ENCODE assay signal across 9 mouse cellular contexts in genomic region chr1:165119760-165120159, GRCm38 (mm10). TPM values are rescaled to one million over a fixed set of nuclear protein-coding genes. Genes with fewer than 3 reads are reported as not detected.
DNase-seq lines count a peak whose midpoint lies in the region; ATAC-seq and TF ChIP-seq lines count a peak whose summit lies in the region.
"Had no signal": no experiment of that assay in that cellular context is flagged by ENCODE, and none has a peak within 500 bp of the region (broad histone marks: within the 10 kb centered on the region; RNA-seq: fewer than 3 reads in every experiment).

No protein-coding gene starts in this region.

- peak; percentile 9; the same call in 1 of the 2 replicates for ATAC-seq in intestine, embryonic 16.5 days
- ATAC-seq in stomach, postnatal 0 days (ENCODE audit: low FRiP score, low TSS enrichment): no peak
- ATAC-seq in megakaryocyte progenitor cell, adult 5-6 weeks (replicated peaks; ENCODE audit: poor library complexity): no peak
- ATAC-seq in megakaryocyte, adult 5-6 weeks (ENCODE audit: poor library complexity, severe bottlenecking): no peak

- no peaks in the 10 kb centered on the region for H3K36me3 ChIP-seq in intestine, embryonic 16.5 days (ENCODE audit: control insufficient read depth, insufficient read depth, low read length)
- H3K36me3 ChIP-seq in stomach, postnatal 0 days (ENCODE audit: control insufficient read depth, insufficient read depth, low read length): no peaks in the 10 kb centered on the region
- H3K36me3 ChIP-seq: liver, embryonic 15.5 days had no signal

- no peak for TF ChIP-seq EP300 in stomach, postnatal 0 days (optimal IDR thresholded peaks at IDR 0.05)

- no peaks in the 10 kb centered on the region for H3K9me3 ChIP-seq in intestine, embryonic 16.5 days (ENCODE audit: control insufficient read depth, low read length)
- H3K9me3 ChIP-seq in stomach, postnatal 0 days (ENCODE audit: control insufficient read depth, low read length): no peaks in the 10 kb centered on the region
- H3K9me3 ChIP-seq: liver, embryonic 15.5 days had no signal

- TF ChIP-seq CTCF in gastrocnemius, adult 2 months (IDR thresholded peaks at IDR 0.05): no peak
- TF ChIP-seq CTCF in stomach, postnatal 0 days (IDR thresholded peaks at IDR 0.05; ENCODE audit: low read depth): no peak; the same call in 1 of the 2 replicates

- intact Hi-C loops in gastrocnemius, adult 2 months (cut with DNase I): loop anchor here (2.0 to 5.0 kb wide), 3 partner anchors 217 to 803 kb away; no protein-coding TSS in a partner anchor
- intact Hi-C loops in gastrocnemius, postnatal 14 days (cut with DNase I; ENCODE audit: low total_unique reads): loop anchor here (5.0 to 10.0 kb wide), 3 partner anchors 215 to 802 kb away; no protein-coding TSS in a partner anchor

- WGBS in intestine, embryonic 16.5 days: 28% methylated on average over 9 of the region's 9 CpGs
- WGBS in stomach, postnatal 0 days: 23% methylated on average over 9 of the region's 9 CpGs

- peak overlapping the region; percentile 54 for H3K27ac ChIP-seq in gastrocnemius, adult 2 months
- H3K27ac ChIP-seq in intestine, embryonic 16.5 days (ENCODE audit: low read length): no peak overlapping the region
- H3K27ac ChIP-seq in stomach, postnatal 0 days (replicated peaks): no peak overlapping the region
- H3K27ac ChIP-seq: liver, embryonic 15.5 days had no signal

- no peaks in the 10 kb centered on the region; the same call in 1 of the 2 replicates for H3K27me3 ChIP-seq in intestine, embryonic 16.5 days (replicated peaks; ENCODE audit: control insufficient read depth, insufficient read depth, low read length)
- H3K27me3 ChIP-seq in stomach, postnatal 0 days (ENCODE audit: control insufficient read depth, insufficient read depth, low read length): no peaks in the 10 kb centered on the region

- peak overlapping the region; percentile 58 for H3K4me3 ChIP-seq in gastrocnemius, adult 2 months
- no peak overlapping the region for H3K4me3 ChIP-seq in intestine, embryonic 16.5 days (ENCODE audit: low read length)
- no peak overlapping the region for H3K4me3 ChIP-seq in stomach, postnatal 0 days (ENCODE audit: low read depth, low read length)
- H3K4me3 ChIP-seq: liver, embryonic 15.5 days had no signal

- H3K9ac ChIP-seq in intestine, embryonic 16.5 days (ENCODE audit: low read depth, low read length): 0 out of 2 replicates have a peak overlapping the region, but pooled peaks have one; percentile 43
- H3K9ac ChIP-seq in stomach, postnatal 0 days (ENCODE audit: low read length): no peak overlapping the region
- H3K9ac ChIP-seq: liver, embryonic 15.5 days had no signal

- no peak for DNase-seq in gastrocnemius, adult 2 months
- DNase-seq in gastrocnemius, postnatal 14 days: no peak
- peak; percentile 34 to 38 for DNase-seq in right cerebral cortex, adult 2 months (ENCODE audit: low spot score in 2 of 2)
- no peak for DNase-seq in right cerebral cortex, postnatal 14 days
- no peak for DNase-seq in stomach, postnatal 0 days (ENCODE audit: low spot score)

- no peak overlapping the region for H3K4me2 ChIP-seq in intestine, embryonic 16.5 days (ENCODE audit: low read depth, low read length)
- peak overlapping the region; percentile 29; the same call in 1 of the 2 replicates for H3K4me2 ChIP-seq in stomach, postnatal 0 days (replicated peaks; ENCODE audit: low read depth)

- H3K4me1 ChIP-seq in intestine, embryonic 16.5 days (ENCODE audit: control insufficient read depth, insufficient read depth, low read length): peaks cover 10% of the 10 kb centered on the region
- H3K4me1 ChIP-seq in stomach, postnatal 0 days (replicated peaks; ENCODE audit: control insufficient read depth, insufficient read depth): peaks cover 4% of the 10 kb centered on the region; the same call in 1 of the 2 replicates

RNA-seq across cellular contexts. Expression of gene Tbx19, which starts 40.8 kb away (rescaled TPM):
- total RNA-seq in gastrocnemius, adult 2 months (2021): not detected
- total RNA-seq in gastrocnemius, postnatal 14 days (2021): not detected
- not detected in 2 replicates for polyA plus RNA-seq in intestine, embryonic 16.5 days (2015; fragmentation: Nextera tagmentation; extraction: Ambion mirVana)
- polyA plus RNA-seq in stomach, postnatal 0 days (2015; fragmentation: Nextera tagmentation; extraction: Ambion mirVana): not detected in 2 replicates
- total RNA-seq in megakaryocyte progenitor cell, adult 5-6 weeks (2015): not detected in 2 replicates
- 0.12 TPM in 1 of 2 replicates, not detected in the other for total RNA-seq in megakaryocyte progenitor cell, adult 5-6 weeks (2017)
- not detected in 2 replicates for total RNA-seq in megakaryocyte, adult 5-6 weeks (2015)
- total RNA-seq in megakaryocyte, adult 5-6 weeks (2017): not detected in 2 replicates
- polyA plus RNA-seq: liver, embryonic 15.5 days had no signal

Comparison
In these comparisons a context has a peak if more than half of its experiments do, and no peak if none do; other contexts are left out.
1. DNase-seq: peak in right cerebral cortex, adult 2 months (2 of 2); none in gastrocnemius, adult 2 months (single experiment), gastrocnemius, postnatal 14 days (single experiment), right cerebral cortex, postnatal 14 days (single experiment) and stomach, postnatal 0 days (single experiment).